Mouse (Mus musculus): Measurements from ENCODE around the gene Ptgdr. TPM values are rescaled to one million over a fixed set of nuclear protein-coding genes. Genes with fewer than 3 reads are reported as not detected.

Ptgdr gene
- polyA plus RNA-seq, 1 experiment from 2014 or later: not detected

Other genes starting within 250 kb of the Ptgdr start
- not detected in 2 replicates for gene Gm5624, start 231.4 kb downstream of the Ptgdr start, polyA plus RNA-seq (2015; fragmentation: Nextera tagmentation; extraction: Ambion mirVana)
- not detected in 2 replicates for gene Gm8257, start 152.9 kb downstream of the Ptgdr start, polyA plus RNA-seq (2015; fragmentation: Nextera tagmentation; extraction: Ambion mirVana)
- gene Gm8267, start 109.0 kb downstream of the Ptgdr start, polyA plus RNA-seq (2015; fragmentation: Nextera tagmentation; extraction: Ambion mirVana): not detected in 2 replicates
- 0.20 and 0.23 TPM in 2 replicates for gene Ptger2, start 128.8 kb upstream of the Ptgdr start, polyA plus RNA-seq (2015; fragmentation: Nextera tagmentation; extraction: Ambion mirVana)